Mouse (Mus musculus) mesoderm, embryonic 11.5 days (tissue): ENCODE results near the gene Lrrtm4.
A peak's percentile ranks its signal among the peaks of the same experiment; 100 is the strongest.

Source experiments
- DNase-seq: peaks from one replicate; pipeline ENCODE4 v3.0.0-alpha.2; 2012; ENCODE audit warnings: low read depth, low spot score

The Lrrtm4 gene

GRCm38 (mm10) chr6:80328391-80328790 lies 309.7 kb downstream of the Lrrtm4 start:
- DNase-seq = no peak

GRCm38 (mm10) chr6:80331751-80332150 lies 313.1 kb downstream of the Lrrtm4 start:
- no peak for DNase-seq

GRCm38 (mm10) chr6:80352307-80352706 lies 333.6 kb downstream of the Lrrtm4 start:
- no peak for DNase-seq

- DNase-seq = no peak
Measured at GRCm38 (mm10) chr6:80357092-80357491, 338.4 kb downstream of the Lrrtm4 start.

- DNase-seq = no peak
Measured at GRCm38 (mm10) chr6:80363593-80363992, 344.9 kb downstream of the Lrrtm4 start.

- no peak for DNase-seq
Measured at GRCm38 (mm10) chr6:80366532-80366931, 347.9 kb downstream of the Lrrtm4 start.

- no peak for DNase-seq
Measured at GRCm38 (mm10) chr6:80389571-80389970, 370.9 kb downstream of the Lrrtm4 start.

GRCm38 (mm10) chr6:80406757-80407156 lies 388.1 kb downstream of the Lrrtm4 start:
- no peak for DNase-seq

- no peak for DNase-seq
Measured at GRCm38 (mm10) chr6:80440135-80440534, 421.5 kb downstream of the Lrrtm4 start.

GRCm38 (mm10) chr6:80470546-80470945 lies 451.9 kb downstream of the Lrrtm4 start:
- DNase-seq = no peak

GRCm38 (mm10) chr6:80476153-80476552 lies 457.5 kb downstream of the Lrrtm4 start:
- DNase-seq = no peak

- no peak for DNase-seq
Measured at GRCm38 (mm10) chr6:80545017-80545416, 526.3 kb downstream of the Lrrtm4 start.

- no peak for DNase-seq
Measured at GRCm38 (mm10) chr6:80549907-80550306, 531.2 kb downstream of the Lrrtm4 start.

GRCm38 (mm10) chr6:80553398-80553797 lies 534.7 kb downstream of the Lrrtm4 start:
- no peak for DNase-seq

- DNase-seq = no peak
Measured at GRCm38 (mm10) chr6:80554991-80555390, 536.3 kb downstream of the Lrrtm4 start.

- no peak for DNase-seq
Measured at GRCm38 (mm10) chr6:80577227-80577626, 558.5 kb downstream of the Lrrtm4 start.

- DNase-seq = no peak
Measured at GRCm38 (mm10) chr6:80582225-80582624, 563.5 kb downstream of the Lrrtm4 start.

GRCm38 (mm10) chr6:80589776-80590175 lies 571.1 kb downstream of the Lrrtm4 start:
- no peak for DNase-seq

GRCm38 (mm10) chr6:80619508-80619907 lies 600.8 kb downstream of the Lrrtm4 start:
- no peak for DNase-seq

- no peak for DNase-seq
Measured at GRCm38 (mm10) chr6:80622676-80623334, 604.1 kb downstream of the Lrrtm4 start.

- DNase-seq = no peak
Measured at GRCm38 (mm10) chr6:80625509-80625908, 606.8 kb downstream of the Lrrtm4 start.

GRCm38 (mm10) chr6:80662729-80663128 lies 644.1 kb downstream of the Lrrtm4 start:
- DNase-seq = no peak

GRCm38 (mm10) chr6:80664039-80664438 lies 645.4 kb downstream of the Lrrtm4 start:
- DNase-seq = peak; percentile 6

GRCm38 (mm10) chr6:80704183-80704582 lies 685.5 kb downstream of the Lrrtm4 start:
- no peak for DNase-seq
